Mouse (Mus musculus) liver, adult 2 months (tissue): ENCODE results near the gene Stn1.

Source experiments
- CTCF ChIP-seq: fragments of 200-500 bp; IDR thresholded peaks from 2 replicates; pipeline ENCODE4 v1.5.1; 2011; ENCODE audit warnings: low read depth, low read length, control low read depth
- POLR2A ChIP-seq: fragments of 200-500 bp; IDR thresholded peaks from 2 replicates; pipeline ENCODE4 v1.6.1; 2011; ENCODE audit warnings: low read length, control low read depth; ENCODE audit not compliant: insufficient read depth; ENCODE audit errors: extremely low read depth

GRCm38 (mm10) chr19:47471808-47472207 is 65.5 kb downstream of the Stn1 start:
- TF ChIP-seq POLR2A (no peak), CTCF (no peak)
